Mouse (Mus musculus): Measurements from ENCODE around the gene Nf2. TPM values are rescaled to one million over a fixed set of nuclear protein-coding genes. Genes with fewer than 3 reads are reported as not detected.

The Nf2 gene
- polyA plus RNA-seq, 1 experiment from 2014 or later: 63.9 TPM

Small RNA genes lying within 50 kb of the gene (microRNA-seq; reads per million reads assigned to microRNA genes)
- 1.3 reads per million for gene Mir6918

Other genes starting within 250 kb of the Nf2 start
- not detected in 2 replicates for gene Gm11032, start 229.5 kb downstream of the Nf2 start, polyA plus RNA-seq (2014; fragmentation: Nextera tagmentation; extraction: Ambion mirVana)
- 19.5 and 20.2 TPM in 2 replicates for gene Ascc2, start 211.8 kb downstream of the Nf2 start, polyA plus RNA-seq (2014; fragmentation: Nextera tagmentation; extraction: Ambion mirVana)
- gene Uqcr10, start 145.2 kb downstream of the Nf2 start, polyA plus RNA-seq (2014; fragmentation: Nextera tagmentation; extraction: Ambion mirVana): 603 and 721 TPM in 2 replicates
- 57.3 and 58.3 TPM in 2 replicates for gene Zmat5, start 144.9 kb downstream of the Nf2 start, polyA plus RNA-seq (2014; fragmentation: Nextera tagmentation; extraction: Ambion mirVana)
- 2.2 and 2.5 TPM in 2 replicates for gene Cabp7, start 102.8 kb downstream of the Nf2 start, polyA plus RNA-seq (2014; fragmentation: Nextera tagmentation; extraction: Ambion mirVana)
- gene Nipsnap1, start 24.4 kb upstream of the Nf2 start, polyA plus RNA-seq (2014; fragmentation: Nextera tagmentation; extraction: Ambion mirVana): 116 and 118 TPM in 2 replicates
- gene Thoc5, start 45.8 kb upstream of the Nf2 start, polyA plus RNA-seq (2014; fragmentation: Nextera tagmentation; extraction: Ambion mirVana): 53.3 TPM in 2 replicates
- 11.8 and 17.9 TPM in 2 replicates for gene Nefh, start 98.5 kb upstream of the Nf2 start, polyA plus RNA-seq (2014; fragmentation: Nextera tagmentation; extraction: Ambion mirVana)
- gene Ap1b1, start 137.3 kb upstream of the Nf2 start, polyA plus RNA-seq (2014; fragmentation: Nextera tagmentation; extraction: Ambion mirVana): 91.7 and 99.9 TPM in 2 replicates
- gene Rasl10a, start 208.6 kb upstream of the Nf2 start, polyA plus RNA-seq (2014; fragmentation: Nextera tagmentation; extraction: Ambion mirVana): 1.0 and 1.8 TPM in 2 replicates
- gene Gas2l1, start 215.8 kb upstream of the Nf2 start, polyA plus RNA-seq (2014; fragmentation: Nextera tagmentation; extraction: Ambion mirVana): 24.9 and 28.9 TPM in 2 replicates
- gene Rhbdd3, start 249.4 kb upstream of the Nf2 start, polyA plus RNA-seq (2014; fragmentation: Nextera tagmentation; extraction: Ambion mirVana): 39.7 and 44.5 TPM in 2 replicates
- gene Ewsr1, start 249.7 kb upstream of the Nf2 start, polyA plus RNA-seq (2014; fragmentation: Nextera tagmentation; extraction: Ambion mirVana): 267 and 288 TPM in 2 replicates

Data from hindbrain, embryonic 14.5 days (tissue).